Comparison of ENCODE assay signal across 28 mouse cellular contexts in the genomic region with DNA sequence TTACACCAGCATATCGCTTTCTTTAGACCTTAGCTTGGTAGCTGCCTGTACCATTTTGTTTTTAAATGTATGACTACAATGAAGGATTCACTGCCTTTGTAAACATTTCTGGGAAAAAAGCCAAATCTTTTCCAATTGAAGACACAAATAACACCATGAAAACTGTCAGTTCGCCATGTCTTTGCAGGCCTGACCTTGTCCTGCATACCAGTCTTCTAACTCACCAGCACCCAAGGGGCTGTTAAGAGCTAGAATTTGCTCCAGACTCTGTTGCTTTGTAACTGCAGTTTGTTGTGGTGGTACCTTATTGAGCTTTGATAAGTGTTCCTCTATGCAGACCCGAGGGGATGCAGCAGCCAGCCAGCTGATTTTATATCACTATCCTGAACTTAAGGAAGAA. TPM values are rescaled to one million over a fixed set of nuclear protein-coding genes. Genes with fewer than 3 reads are reported as not detected.
A peak's percentile ranks its signal among the peaks of the same experiment; 100 is the strongest.
DNase-seq lines count a peak whose midpoint lies in the region; ATAC-seq lines count a peak whose summit lies in the region.
"Had no signal": no experiment of that assay in that cellular context is flagged by ENCODE, and none has a peak within 500 bp of the region (broad histone marks: within the 10 kb centered on the region; RNA-seq: fewer than 3 reads in every experiment).

No protein-coding gene starts in this region.

- ATAC-seq in granulocyte monocyte progenitor cell, adult 5-6 weeks (replicated peaks; ENCODE audit: poor library complexity, severe bottlenecking) = no peak
- ATAC-seq: activated CD4-positive, CD25-positive, alpha-beta regulatory T cell, adult 4 months; forebrain, embryonic 13.5 days; intestine, postnatal 0 days; midbrain, embryonic 16.5 days had no signal

- DNase-seq in adrenal gland, adult 2 months = peak; percentile 73
- DNase-seq in adrenal gland, adult 18-20 months (ENCODE audit: low spot score in 2 of 2) = no peak
- peak; percentile 16 to 22 for DNase-seq in heart, adult 18-20 months
- no peak for DNase-seq in heart, postnatal 25 days (ENCODE audit: low spot score)
- DNase-seq in MN1 (ENCODE audit: low spot score) = peak; percentile 15
- peak; percentile 52 to 65 for DNase-seq in adrenal gland, postnatal 36 days
- DNase-seq: cerebellum, adult 18-20 months; cerebellum, postnatal 10 days; gastrocnemius, postnatal 36 days; heart, postnatal 36 days; kidney, adult 9 months; kidney, postnatal 10 days; liver; lung, adult 2 months; thymus, adult 2 months; thymus, postnatal 4 days had no signal

- intact Hi-C loops in heart, postnatal 25 days (cut with DNase I) = no loop called here

RNA-seq across cellular contexts. Expression of a gene that starts 15.4 kb away (rescaled TPM):
- total RNA-seq in adrenal gland, adult 2 months (2021) = 10 to 100 TPM; 41.9 to 72.8 TPM
- 90.6 and 92.6 TPM in 2 replicates for polyA plus RNA-seq in adrenal gland, adult 2 months (2012; rRNA removed)
- 10 to 100 TPM; 45.2 to 51.9 TPM for total RNA-seq in adrenal gland, adult 18-20 months (2021)
- total RNA-seq in heart, adult 18-20 months (2021) = 100 to 1,000 TPM; 105 to 129 TPM
- 10 to 100 TPM; 78.8 to 79.6 TPM for total RNA-seq in heart, postnatal 25 days (2021)
- 10 to 100 TPM; 49.8 to 57.1 TPM for total RNA-seq in adrenal gland, postnatal 36 days (2021)
- total RNA-seq in granulocyte monocyte progenitor cell, adult 5-6 weeks (2014; fragmentation: Nextera tagmentation) = 15.0 and 43.3 TPM in 2 replicates
- total RNA-seq in granulocyte monocyte progenitor cell, adult 5-6 weeks (2017) = 12.4 and 13.9 TPM in 2 replicates

RNA-seq across cellular contexts. Expression of a gene that starts 19.2 kb away (rescaled TPM):
- 1 to 10 TPM; 1.6 to 6.5 TPM for total RNA-seq in adrenal gland, adult 2 months (2021)
- polyA plus RNA-seq in adrenal gland, adult 2 months (2012; rRNA removed) = 0.38 and 1.1 TPM in 2 replicates
- 1 to 10 TPM; 2.0 to 2.3 TPM for total RNA-seq in adrenal gland, adult 18-20 months (2021)
- total RNA-seq in heart, adult 18-20 months (2021) = 1 to 10 TPM in 1 of 2 experiments, under 1 TPM in 1; 0.45 to 1.9 TPM
- total RNA-seq in heart, postnatal 25 days (2021) = under 1 TPM; 0.55 to 0.78 TPM
- total RNA-seq in adrenal gland, postnatal 36 days (2021) = 1 to 10 TPM; 2.4 to 3.2 TPM
- total RNA-seq in granulocyte monocyte progenitor cell, adult 5-6 weeks (2014; fragmentation: Nextera tagmentation) = not detected in 2 replicates
- total RNA-seq in granulocyte monocyte progenitor cell, adult 5-6 weeks (2017) = not detected in 2 replicates
- total RNA-seq: layer of hippocampus, adult 18-20 months; left cerebral cortex, adult 18-20 months; megakaryocyte progenitor cell, adult 5-6 weeks; MEL had no signal
- polyA plus RNA-seq: forebrain, embryonic 13.5 days; heart, embryonic 15.5 days; hindbrain, embryonic 12.5 days; myocyte had no signal

RNA-seq across cellular contexts. Expression of a gene that starts 27.9 kb away (rescaled TPM):
- total RNA-seq in adrenal gland, adult 2 months (2021) = 10 to 100 TPM; 11.0 to 13.2 TPM
- polyA plus RNA-seq in adrenal gland, adult 2 months (2012; rRNA removed) = 37.9 and 39.5 TPM in 2 replicates
- 10 to 100 TPM; 17.8 to 19.5 TPM for total RNA-seq in adrenal gland, adult 18-20 months (2021)
- total RNA-seq in heart, adult 18-20 months (2021) = 1 to 10 TPM; 5.0 to 5.3 TPM
- 1 to 10 TPM; 4.5 to 5.4 TPM for total RNA-seq in heart, postnatal 25 days (2021)
- 10 to 100 TPM; 14.9 to 16.7 TPM for total RNA-seq in adrenal gland, postnatal 36 days (2021)
- total RNA-seq in granulocyte monocyte progenitor cell, adult 5-6 weeks (2014; fragmentation: Nextera tagmentation) = 6.0 and 6.3 TPM in 2 replicates
- 2.6 and 6.2 TPM in 2 replicates for total RNA-seq in granulocyte monocyte progenitor cell, adult 5-6 weeks (2017)

RNA-seq across cellular contexts. Expression of a gene that starts 39.0 kb away (rescaled TPM):
- 10 to 100 TPM; 36.4 to 41.6 TPM for total RNA-seq in adrenal gland, adult 2 months (2021)
- polyA plus RNA-seq in adrenal gland, adult 2 months (2012; rRNA removed) = 47.0 and 60.2 TPM in 2 replicates
- 10 to 100 TPM; 30.2 to 37.4 TPM for total RNA-seq in adrenal gland, adult 18-20 months (2021)
- 10 to 100 TPM; 20.6 to 22.0 TPM for total RNA-seq in heart, adult 18-20 months (2021)
- total RNA-seq in heart, postnatal 25 days (2021) = 10 to 100 TPM; 19.8 to 21.9 TPM
- 10 to 100 TPM; 36.3 to 44.5 TPM for total RNA-seq in adrenal gland, postnatal 36 days (2021)
- 30.0 and 48.8 TPM in 2 replicates for total RNA-seq in granulocyte monocyte progenitor cell, adult 5-6 weeks (2014; fragmentation: Nextera tagmentation)
- 30.2 and 39.0 TPM in 2 replicates for total RNA-seq in granulocyte monocyte progenitor cell, adult 5-6 weeks (2017)

Comparison
In these comparisons a context has a peak if more than half of its experiments do, and no peak if none do; other contexts are left out.
1. DNase-seq: peak in adrenal gland, adult 2 months (single experiment), heart, adult 18-20 months (2 of 2), MN1 (single experiment) and adrenal gland, postnatal 36 days (2 of 2); none in adrenal gland, adult 18-20 months (0 of 2) and heart, postnatal 25 days (single experiment).